Mouse (Mus musculus) bone marrow, adult 2 months (tissue): ENCODE data around the gene Syt6.

Source experiments
- CTCF ChIP-seq: fragments of 200-500 bp; IDR thresholded peaks from 2 replicates; pipeline ENCODE4 v1.5.1; 2011; ENCODE audit warnings: low read length, control low read depth; ENCODE audit not compliant: control insufficient read depth, insufficient read depth
- POLR2A ChIP-seq: fragments of 200-500 bp; IDR thresholded peaks from 2 replicates; pipeline ENCODE4 v1.6.1; 2011; ENCODE audit warnings: low read depth, mild to moderate bottlenecking, control low read depth, low read length, borderline replicate concordance; ENCODE audit not compliant: control insufficient read depth

DNA sequence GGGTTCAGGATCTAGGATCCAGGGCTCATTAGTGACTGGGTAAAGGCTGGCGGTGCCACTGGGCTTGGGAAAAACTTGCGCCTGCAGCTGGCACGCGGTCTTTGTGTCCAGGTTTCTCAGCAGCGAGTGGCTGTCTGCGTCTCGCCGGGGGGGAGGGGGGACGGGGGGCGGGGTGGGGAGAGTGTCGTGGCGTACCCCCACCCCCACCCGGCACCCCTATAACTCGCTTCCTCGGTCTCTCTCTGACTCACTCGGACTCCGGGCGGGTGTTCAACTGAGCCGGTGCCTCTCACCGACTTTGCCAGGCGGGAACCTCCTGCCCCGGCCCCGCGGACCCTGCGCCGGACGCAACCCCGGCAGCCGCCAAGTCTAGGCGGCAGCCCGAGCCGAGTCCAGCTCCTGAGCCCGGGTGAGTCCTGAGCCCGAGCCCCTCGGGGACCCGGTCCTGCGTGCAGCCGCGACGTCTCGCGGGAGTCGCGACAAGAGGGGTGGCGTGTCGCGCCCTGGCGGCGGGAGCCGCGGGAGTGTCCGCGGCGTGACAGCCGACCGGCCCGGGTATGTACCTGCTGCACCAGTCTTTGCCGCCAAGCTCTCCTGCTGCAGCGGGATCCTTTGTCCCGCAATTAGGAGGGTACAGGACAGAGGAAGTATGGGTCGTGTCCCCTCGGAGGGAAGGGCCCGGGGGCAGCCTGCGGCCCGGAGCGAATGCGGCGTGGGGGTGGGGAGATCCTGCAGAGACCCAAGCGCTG lies 1.0 kb downstream of the Syt6 start:
- TF ChIP-seq CTCF, result no peak
- no peak for TF ChIP-seq POLR2A
